Mouse (Mus musculus): Measurements from ENCODE around the gene Olfr961. TPM values are rescaled to one million over a fixed set of nuclear protein-coding genes. Genes with fewer than 3 reads are reported as not detected.

Gene Olfr961
- total RNA-seq (2021) = not detected

- DNase-seq (ENCODE audit: extremely low spot score in 1 of 2, low spot score in 1 of 2) = no peak
Measured at GRCm38 (mm10) chr9:39644785-39645184, at the start of gene Olfr961. Olfr961 (plus strand) TSS chr9:39645085.

GRCm38 (mm10) chr9:39602536-39603332, 42.2 kb upstream of the Olfr961 start:
- DNase-seq (ENCODE audit: extremely low spot score in 1 of 2, low spot score in 1 of 2) = peak; percentile 15 to 20

- no peak for DNase-seq (ENCODE audit: extremely low spot score in 1 of 2, low spot score in 1 of 2)
Measured at GRCm38 (mm10) chr9:39603333-39603845, 41.5 kb upstream of the Olfr961 start.

GRCm38 (mm10) chr9:39603999-39604453, 40.9 kb upstream of the Olfr961 start, which contains the start of gene AW551984:
AW551984 (minus strand) TSS chr9:39604403.
- peak in 1 of 2 experiments; percentile 8 for DNase-seq (ENCODE audit: extremely low spot score in 1 of 2, low spot score in 1 of 2)

- DNase-seq (ENCODE audit: extremely low spot score in 1 of 2, low spot score in 1 of 2) = no peak
Measured at GRCm38 (mm10) chr9:39608497-39608896, 36.4 kb upstream of the Olfr961 start.

- DNase-seq (ENCODE audit: extremely low spot score in 1 of 2, low spot score in 1 of 2) = no peak
Measured at GRCm38 (mm10) chr9:39610355-39610754, 34.5 kb upstream of the Olfr961 start, which contains the start of gene Olfr148. Olfr148 (plus strand) TSS chr9:39610655.

- peak in 1 of 2 experiments; percentile 37 for DNase-seq (ENCODE audit: extremely low spot score in 1 of 2, low spot score in 1 of 2)
Measured at GRCm38 (mm10) chr9:39611953-39612352, 32.9 kb upstream of the Olfr961 start.

GRCm38 (mm10) chr9:39621073-39621472, 23.8 kb upstream of the Olfr961 start, which contains the start of gene Olfr960:
Olfr960 (plus strand) TSS chr9:39621373.
- no peak for DNase-seq (ENCODE audit: extremely low spot score in 1 of 2, low spot score in 1 of 2)

GRCm38 (mm10) chr9:39623783-39624182, 21.1 kb upstream of the Olfr961 start:
- no peak for DNase-seq (ENCODE audit: extremely low spot score in 1 of 2, low spot score in 1 of 2)

GRCm38 (mm10) chr9:39624711-39625110, 20.2 kb upstream of the Olfr961 start:
- DNase-seq (ENCODE audit: extremely low spot score in 1 of 2, low spot score in 1 of 2) = no peak

- DNase-seq (ENCODE audit: extremely low spot score in 1 of 2, low spot score in 1 of 2) = no peak
Measured at GRCm38 (mm10) chr9:39629069-39629468, 15.8 kb upstream of the Olfr961 start.

GRCm38 (mm10) chr9:39633913-39634594, 10.8 kb upstream of the Olfr961 start:
- DNase-seq (ENCODE audit: extremely low spot score in 1 of 2, low spot score in 1 of 2) = peak in 1 of 2 experiments; percentile 13

GRCm38 (mm10) chr9:39647382-39647781, 2.5 kb downstream of the Olfr961 start:
- no peak for DNase-seq (ENCODE audit: extremely low spot score in 1 of 2, low spot score in 1 of 2)

- DNase-seq (ENCODE audit: extremely low spot score in 1 of 2, low spot score in 1 of 2) = no peak
Measured at GRCm38 (mm10) chr9:39654756-39655396, 10.0 kb downstream of the Olfr961 start.

GRCm38 (mm10) chr9:39666905-39667304, 22.0 kb downstream of the Olfr961 start, which contains the start of gene Olfr963:
Olfr963 (plus strand) TSS chr9:39667205.
- DNase-seq (ENCODE audit: extremely low spot score in 1 of 2, low spot score in 1 of 2) = no peak

GRCm38 (mm10) chr9:39669723-39670122, 24.8 kb downstream of the Olfr961 start:
- DNase-seq (ENCODE audit: extremely low spot score in 1 of 2, low spot score in 1 of 2) = no peak

- no peak for DNase-seq (ENCODE audit: extremely low spot score in 1 of 2, low spot score in 1 of 2)
Measured at GRCm38 (mm10) chr9:39674820-39675219, 29.9 kb downstream of the Olfr961 start.

GRCm38 (mm10) chr9:39678557-39678956, 33.7 kb downstream of the Olfr961 start:
- DNase-seq (ENCODE audit: extremely low spot score in 1 of 2, low spot score in 1 of 2) = no peak

- DNase-seq (ENCODE audit: extremely low spot score in 1 of 2, low spot score in 1 of 2) = no peak
Measured at GRCm38 (mm10) chr9:39679280-39679679, 34.4 kb downstream of the Olfr961 start.

Measured in layer of hippocampus, postnatal 25 days (tissue).